Mouse (Mus musculus) CD4-positive, CD25-positive, alpha-beta regulatory T cell, adult 2 months (primary cell): ENCODE data around the gene Olfr308.
"Not testable (repeated sequence)": the region's sequence is repeated elsewhere in the genome, so short reads cannot be mapped to it uniquely, and the experiment has no call there.

Experiments
- DNase-seq: peaks from one replicate; pipeline ENCODE4 v3.0.0-alpha.2; 2012; ENCODE audit warnings: low read depth, low spot score

Gene Olfr308

DNA sequence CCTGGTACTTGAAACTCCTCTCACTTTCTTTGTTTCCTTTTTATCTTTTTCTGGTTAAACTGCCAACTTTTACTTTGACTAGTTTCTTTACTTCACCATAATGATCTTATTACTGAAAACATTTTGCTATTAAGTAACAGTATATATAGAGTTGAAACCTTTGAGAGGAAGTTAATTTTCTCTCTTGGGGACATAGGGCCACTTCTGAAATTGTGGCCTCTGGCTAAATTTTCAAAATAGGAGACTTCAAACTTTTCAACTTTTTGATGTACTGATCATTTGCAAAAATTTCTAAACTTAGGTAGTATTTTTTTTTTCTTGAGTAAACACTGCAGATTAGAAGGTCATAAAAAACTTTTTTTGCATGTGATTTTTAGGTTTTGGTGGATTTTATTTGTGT lies at the start of gene Olfr308:
TSS of gene Olfr308 (minus strand) at position 101 of the 400 bp plus-strand sequence.
- DNase-seq: no peak

DNA sequence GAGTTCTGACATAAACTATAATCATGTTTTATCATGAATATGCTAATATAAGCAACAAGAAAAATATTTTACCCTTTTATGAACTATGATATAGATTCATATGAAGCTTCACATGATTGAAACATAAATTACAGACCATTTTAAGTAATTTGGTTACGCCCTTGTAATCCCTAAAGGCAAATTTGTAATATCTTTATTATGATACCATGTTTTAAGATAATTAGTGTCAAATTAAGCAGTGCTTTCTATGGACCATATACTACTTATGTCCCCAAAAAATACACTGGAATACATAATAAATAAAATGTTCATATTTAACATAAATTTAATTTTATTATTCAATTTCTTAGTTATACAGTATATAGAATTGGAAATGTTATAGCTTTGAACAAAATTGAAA lies 41.4 kb upstream of the Olfr308 start, which contains the start of gene Olfr305:
TSS of gene Olfr305 (minus strand) at position 101 of the 400 bp plus-strand sequence.
- no peak for DNase-seq

DNA sequence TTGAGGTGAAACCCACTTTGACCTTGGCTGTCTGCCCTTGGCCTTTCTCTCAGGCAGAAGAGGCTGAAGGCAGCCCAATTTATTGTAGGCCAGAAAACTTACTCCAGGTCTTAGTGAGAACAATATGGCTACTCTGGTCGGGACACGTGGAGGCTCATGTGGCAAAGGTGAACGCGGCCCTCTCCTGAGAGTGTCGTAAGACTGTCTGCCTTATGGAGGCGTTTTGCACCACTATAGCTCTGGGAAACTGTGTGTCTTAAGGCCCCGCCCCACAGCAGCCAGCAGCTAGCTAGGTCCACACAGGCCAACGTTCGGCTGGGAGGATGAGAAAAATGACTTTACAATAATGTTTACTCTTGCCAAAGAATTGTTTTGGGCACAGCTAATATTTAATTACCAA lies 20.9 kb upstream of the Olfr308 start:
- not testable (repeated sequence) for DNase-seq

DNA sequence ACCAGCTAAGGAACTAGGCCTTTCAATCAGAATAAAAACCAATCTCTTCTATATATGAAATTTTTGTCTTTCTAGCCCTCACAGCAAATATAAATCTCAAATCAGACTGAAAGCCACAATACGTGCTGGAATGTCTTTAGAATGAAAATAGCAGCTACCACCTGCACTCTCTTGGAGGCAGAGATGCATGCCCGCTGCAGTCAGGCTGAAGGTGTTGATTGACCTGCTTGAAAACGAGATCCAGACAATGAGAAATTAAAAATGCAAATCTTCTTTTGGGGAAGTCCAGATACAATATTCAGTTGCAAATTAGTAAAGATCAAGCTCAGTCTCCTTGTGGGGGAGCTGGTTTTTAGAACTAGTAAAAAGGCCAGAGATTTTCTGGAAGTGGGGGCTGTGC lies 18.8 kb upstream of the Olfr308 start:
- no peak for DNase-seq

DNA sequence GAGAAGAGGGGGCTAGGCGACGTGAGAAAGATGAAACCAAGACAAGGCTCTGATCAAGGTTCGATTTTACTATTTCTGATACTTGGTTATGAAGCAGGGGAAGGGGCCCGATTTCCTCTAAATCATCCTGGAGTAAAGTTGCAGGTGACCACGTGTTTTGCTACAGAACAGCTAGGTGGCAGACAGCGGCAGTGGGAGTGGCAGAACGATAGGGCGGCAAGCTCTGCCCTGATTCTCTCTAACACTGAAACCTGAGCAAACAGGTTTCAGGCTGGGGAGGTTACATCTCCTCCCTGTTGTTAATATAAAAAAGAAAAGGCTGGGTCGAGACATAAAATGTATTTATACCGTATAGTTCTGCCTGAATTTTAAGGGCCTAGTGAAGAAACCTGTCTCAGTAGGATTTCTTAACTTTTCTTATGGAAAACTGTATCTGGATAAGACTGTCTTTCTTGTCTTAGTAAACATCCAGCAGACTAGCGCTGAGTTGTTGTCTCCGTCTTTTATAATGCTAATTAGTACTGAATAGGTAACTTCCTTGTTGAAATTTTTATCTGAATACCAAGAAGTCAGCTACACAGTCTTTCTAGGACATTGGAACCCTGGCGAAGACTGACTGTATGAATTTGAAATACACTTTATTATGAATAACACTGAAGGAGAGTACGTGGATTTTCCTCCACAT lies 17.6 kb upstream of the Olfr308 start:
- no peak for DNase-seq

DNA sequence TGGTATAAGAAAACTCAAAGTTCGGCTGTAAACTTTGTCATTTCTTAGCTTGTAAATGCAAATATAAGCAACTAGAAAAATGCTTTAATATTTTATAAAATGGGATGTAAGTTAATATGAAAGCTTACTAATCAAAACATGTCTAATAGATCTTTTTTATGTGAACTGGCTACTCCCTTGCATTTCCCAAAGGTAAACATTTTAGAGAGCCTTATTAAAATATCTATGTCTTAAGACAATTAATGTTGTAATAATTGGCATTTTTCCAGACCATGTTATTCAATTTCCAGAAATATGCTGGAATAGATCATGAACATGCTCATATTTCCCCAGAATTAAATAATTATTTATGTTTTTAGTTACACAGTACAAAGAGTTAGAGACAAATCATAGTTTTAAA lies 12.1 kb upstream of the Olfr308 start, which contains the start of gene Olfr307:
TSS of gene Olfr307 (minus strand) at position 101 of the 400 bp plus-strand sequence.
- DNase-seq: no peak

DNA sequence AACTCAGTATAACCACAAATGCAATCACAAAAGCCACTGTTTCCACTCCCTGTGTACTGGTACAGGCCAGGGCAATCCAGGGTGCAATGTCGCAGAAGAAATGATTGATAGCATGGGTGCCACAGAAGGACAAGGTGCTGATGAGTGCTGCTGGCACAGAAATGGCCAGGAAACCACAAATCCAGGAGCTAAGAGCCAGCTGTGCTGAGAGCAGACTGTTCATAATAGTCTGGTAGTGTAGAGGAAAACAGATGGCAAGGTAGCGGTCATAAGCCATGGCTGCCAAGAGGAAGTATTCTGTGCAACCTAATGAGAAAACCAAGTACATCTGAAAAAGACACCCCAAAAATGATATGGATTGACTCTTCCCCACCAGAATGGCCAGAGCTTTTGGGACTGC lies 4.1 kb downstream of the Olfr308 start:
- DNase-seq: no peak

DNA sequence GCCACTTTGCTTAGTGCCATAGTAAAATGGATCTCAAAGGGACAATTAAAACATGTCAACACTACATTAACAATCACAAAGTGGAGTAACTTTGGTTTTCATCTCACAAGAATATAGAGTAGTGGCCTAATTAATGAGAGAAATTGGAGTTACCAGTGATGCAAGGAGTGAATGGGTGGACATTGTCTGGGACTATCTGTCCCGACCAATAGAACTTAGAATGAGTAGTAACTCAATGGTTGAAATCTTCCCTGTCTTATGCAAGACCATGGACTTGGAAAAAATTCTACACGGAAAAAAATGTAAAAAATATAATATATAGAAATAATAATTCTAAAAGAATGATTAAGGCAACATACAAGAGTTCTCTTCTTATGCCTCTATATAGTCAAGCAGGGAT lies 11.8 kb downstream of the Olfr308 start, which contains the start of gene Olfr309:
TSS of gene Olfr309 (minus strand) at position 101 of the 400 bp plus-strand sequence.
- DNase-seq: no peak

DNA sequence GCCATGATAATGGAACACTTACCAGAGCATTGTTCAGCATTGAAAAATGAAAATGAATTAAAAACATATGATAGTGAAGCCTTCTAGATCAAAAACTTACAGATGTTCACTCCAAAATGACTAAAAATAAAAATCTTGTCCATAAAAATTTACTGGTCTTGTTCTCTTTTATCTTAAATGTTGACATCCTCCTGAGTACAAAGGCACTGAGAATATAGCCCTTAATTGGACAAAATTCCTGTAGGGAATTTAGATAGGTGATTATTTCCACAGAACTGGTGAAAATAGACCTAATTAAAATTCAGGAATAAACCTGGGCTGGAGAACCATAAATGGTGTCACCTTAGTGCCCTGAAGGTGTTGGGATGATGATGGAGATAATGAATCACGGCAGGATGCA lies 48.4 kb downstream of the Olfr308 start, which contains the start of gene Olfr310:
TSS of gene Olfr310 (minus strand) at position 101 of the 400 bp plus-strand sequence.
- no peak for DNase-seq
